Mouse (Mus musculus): ENCODE results near the gene Zfp428.

GRCm38 (mm10) chr7:24486654-24487130, 20.1 kb upstream of the Zfp428 start:
- TF ChIP-seq MAFK (IDR thresholded peaks at IDR 0.05; ENCODE audit: insufficient read depth, low read depth, low read length) (peak; percentile 49; the same call in 1 of the 2 replicates), CHD2 (IDR thresholded peaks at IDR 0.05; ENCODE audit: low read depth, low read length) (no peak), ZC3H11A (IDR thresholded peaks at IDR 0.05; ENCODE audit: borderline replicate concordance, low read depth, low read length) (no peak), HCFC1 (IDR thresholded peaks at IDR 0.05; ENCODE audit: borderline replicate concordance, insufficient read depth, low read length) (no peak), ZNF384 (IDR thresholded peaks at IDR 0.05; ENCODE audit: low read depth, low read length) (no peak)

Measured in ES-E14 (cell line).